Mouse (Mus musculus) adrenal gland, postnatal 14 days (tissue): Measurements from ENCODE around the gene Rptor. TPM values are rescaled to one million over a fixed set of nuclear protein-coding genes. Genes with fewer than 3 reads are reported as not detected.
A peak's percentile ranks its signal among the peaks of the same experiment; 100 is the strongest.

Experiments
- DNase-seq: peaks from one replicate; pipeline ENCODE4 v3.0.0; 2021; ENCODE audit warnings: mixed read lengths
- total RNA-seq: library from RNA; stranded (reverse); gene quantifications from 2 replicates; pipeline ENCODE4 v1.2.3, GENCODE M21; 2021

Rptor gene
- total RNA-seq, 1 experiment from 2014 or later = 47.9 TPM

DNA sequence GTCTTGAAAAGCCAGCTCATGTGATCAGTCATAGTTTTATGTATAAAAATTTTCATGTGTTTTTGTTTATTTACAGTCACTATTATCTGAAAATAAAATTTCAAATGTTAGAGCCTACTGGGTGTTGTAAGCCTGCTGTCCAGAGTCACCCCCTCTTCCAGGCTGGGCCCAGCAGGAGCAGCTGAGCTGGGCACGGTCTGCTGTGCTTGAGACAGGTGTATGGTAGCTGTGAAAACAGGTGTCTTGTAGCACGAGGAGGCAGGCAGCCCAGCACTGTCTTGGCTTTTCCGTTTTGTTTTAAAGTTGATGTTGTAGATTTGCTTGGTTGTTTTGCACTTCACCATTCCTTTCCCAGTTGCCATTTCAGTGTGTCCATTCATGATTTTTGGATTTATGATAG is 87.2 kb downstream of the Rptor start:
- no peak for DNase-seq

DNA sequence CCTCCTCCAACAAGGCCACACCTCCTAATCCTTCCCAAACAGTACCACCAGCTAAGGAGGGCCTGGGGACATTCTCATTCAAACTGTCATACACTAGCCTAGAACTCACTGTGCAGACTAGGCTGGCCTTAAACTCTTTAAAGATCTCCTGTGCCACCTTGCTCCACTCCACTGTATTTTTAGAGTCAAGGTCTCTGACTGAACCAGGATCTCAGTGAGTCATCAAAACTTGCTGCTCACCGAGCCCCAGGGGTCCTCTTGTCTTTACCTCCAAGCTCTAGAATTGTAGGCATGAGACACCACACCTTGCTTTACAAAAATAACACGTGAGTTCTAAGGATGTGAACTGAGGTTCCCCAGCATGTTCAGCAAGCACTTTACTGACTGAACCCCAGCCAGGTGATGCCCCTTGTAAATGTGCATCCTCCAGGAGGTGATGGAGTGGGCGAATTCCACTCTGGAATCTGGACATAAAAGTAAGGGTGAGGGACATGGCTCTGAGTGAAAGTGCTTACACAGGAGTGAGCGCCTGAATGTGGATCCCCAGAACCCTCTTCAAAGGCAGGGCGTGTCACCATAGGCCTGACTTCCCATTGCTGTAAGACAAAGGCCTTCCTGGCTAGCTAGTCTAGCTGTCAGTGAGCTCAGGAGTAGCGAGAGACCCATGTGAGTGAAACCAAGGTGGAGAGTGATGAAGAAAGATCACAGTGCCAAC is 89.6 kb downstream of the Rptor start:
- no peak for DNase-seq

GRCm38 (mm10) chr11:119692911-119693261 is 90.2 kb downstream of the Rptor start:
- DNase-seq = no peak

DNA sequence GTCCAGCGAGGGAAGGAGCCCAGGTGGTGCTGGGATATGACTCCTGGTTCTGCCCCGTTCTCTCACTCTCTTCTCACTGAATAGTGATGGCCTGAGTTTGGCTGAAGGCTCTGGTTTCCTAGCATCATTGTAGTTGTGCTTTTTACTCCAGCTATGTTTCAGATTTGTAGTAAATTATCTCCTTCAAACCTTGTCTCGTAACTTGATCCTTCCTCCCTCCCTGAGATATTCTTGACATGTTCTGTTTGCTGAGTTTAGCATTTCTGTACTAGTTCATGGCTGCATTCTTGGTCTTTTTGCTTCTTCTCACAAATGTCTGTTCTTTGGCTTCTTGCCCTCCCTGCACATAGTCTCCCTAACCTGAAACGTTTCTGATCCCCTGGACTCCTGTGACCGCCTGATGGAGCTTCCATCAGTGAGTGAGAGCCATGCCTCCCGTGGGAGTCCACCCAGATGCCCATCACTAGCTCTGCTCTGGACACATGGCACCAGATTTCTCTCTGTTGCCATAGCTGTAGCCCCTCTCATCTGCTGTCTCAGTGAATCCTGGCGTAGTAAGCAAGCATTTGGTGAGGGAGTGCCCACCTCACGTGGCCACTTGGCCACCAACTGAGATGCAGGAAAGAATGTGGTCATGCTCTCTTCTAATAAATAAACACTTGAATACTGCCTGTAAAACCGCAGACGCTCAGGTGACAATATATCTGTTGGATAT is 91.6 kb downstream of the Rptor start:
- no peak for DNase-seq

- no peak for DNase-seq
These were observed 93.7 kb downstream of the Rptor start for GRCm38 (mm10) chr11:119696401-119696800.

DNA sequence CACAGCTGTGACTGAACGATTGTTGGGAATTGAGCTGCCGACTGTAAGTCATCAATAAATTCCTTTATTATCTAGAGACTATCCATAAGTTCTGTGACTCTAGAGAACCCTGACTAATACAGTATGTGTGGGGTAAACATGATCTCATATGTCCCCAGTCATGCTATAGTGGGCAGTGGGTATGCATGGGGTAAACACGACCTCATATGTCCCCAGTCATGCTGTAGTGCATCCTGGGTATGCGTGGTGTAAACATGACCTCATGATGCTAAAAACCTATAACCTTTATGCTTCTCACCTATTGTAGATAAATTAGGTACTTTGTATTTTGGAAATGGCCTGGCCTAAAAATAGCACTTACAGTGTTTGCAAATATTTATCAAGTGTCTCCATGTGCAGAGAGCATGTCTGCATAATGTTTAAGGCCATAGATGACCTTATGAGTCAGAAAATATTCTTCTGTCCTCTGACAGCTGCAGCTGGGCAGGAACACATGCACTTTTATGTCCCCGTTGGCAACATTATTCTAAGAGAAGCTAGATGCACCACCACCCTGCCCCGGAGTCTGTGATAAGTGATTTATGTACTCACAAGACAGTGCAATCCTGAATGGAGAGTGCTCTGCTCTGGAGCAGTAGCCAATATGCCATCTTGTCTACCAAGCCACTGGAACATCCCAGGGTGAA is 102.8 kb downstream of the Rptor start:
- DNase-seq = no peak

- no peak for DNase-seq
These were observed 104.6 kb downstream of the Rptor start for GRCm38 (mm10) chr11:119707259-119707658.

DNA sequence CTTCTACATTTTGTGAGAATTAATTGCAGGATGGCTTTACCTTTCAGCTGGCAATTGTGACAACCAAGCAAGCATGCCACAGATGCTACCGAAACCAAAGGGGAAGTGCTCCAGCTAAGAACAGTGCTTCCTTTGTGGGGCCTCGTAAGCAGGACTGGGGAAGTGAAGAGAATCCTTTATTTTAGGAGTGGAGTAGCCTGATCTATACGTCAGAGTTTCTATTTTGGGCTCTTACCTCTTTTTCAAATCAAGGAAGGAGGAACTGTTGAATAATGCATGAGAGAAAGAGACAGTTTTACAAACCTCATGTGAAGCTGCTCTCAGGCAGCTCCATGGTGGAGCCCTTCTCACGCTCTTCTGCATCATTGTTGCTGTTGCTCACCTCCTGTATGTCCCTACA is 106.5 kb downstream of the Rptor start:
- no peak for DNase-seq

GRCm38 (mm10) chr11:119710338-119710737 is 107.6 kb downstream of the Rptor start:
- DNase-seq = no peak

DNA sequence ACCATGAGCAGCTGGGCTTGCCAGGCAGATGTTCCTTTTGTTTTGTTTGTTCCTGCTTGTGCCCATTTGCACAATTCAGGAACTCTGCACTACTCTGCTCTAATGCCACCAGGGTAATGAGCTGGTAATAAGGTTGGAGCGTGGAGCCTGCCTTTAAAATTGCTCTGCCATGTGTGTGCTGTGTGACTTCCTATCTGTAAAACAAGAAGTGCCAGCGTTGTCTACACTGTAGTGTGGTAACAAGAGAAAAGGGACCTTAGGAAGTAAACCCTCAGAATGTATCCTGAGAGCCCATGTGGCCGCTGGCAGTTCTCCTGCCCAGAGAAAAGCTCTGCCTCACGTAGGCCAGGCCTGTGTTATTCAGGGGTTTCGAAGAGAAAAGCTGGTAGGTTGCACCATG is 108.1 kb downstream of the Rptor start:
- DNase-seq = no peak

DNA sequence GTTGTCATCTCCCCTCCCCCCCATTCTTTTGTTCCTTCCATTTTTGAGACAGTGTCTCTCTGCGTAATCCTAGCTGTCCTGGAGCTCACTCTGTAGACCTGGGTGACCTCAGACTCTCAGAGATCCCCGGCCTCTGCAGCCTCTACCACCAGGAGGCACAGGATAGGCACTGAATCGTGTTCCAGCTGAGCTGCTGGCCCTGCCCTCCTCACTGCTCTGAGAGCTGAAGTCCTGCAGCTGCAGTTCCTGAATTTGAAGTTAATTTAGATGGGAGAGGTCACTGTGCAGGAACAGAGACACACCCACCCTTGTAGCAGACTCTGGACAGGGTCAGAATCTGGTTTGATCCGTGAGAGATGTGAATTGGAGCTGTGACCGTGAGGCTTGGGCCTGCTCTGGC is 112.7 kb downstream of the Rptor start:
- no peak for DNase-seq

- no peak for DNase-seq
These were observed 113.3 kb downstream of the Rptor start for GRCm38 (mm10) chr11:119715841-119716596.

GRCm38 (mm10) chr11:119718115-119718514 is 115.4 kb downstream of the Rptor start:
- no peak for DNase-seq

GRCm38 (mm10) chr11:119720101-119721048 is 117.7 kb downstream of the Rptor start:
- peak; percentile 22 for DNase-seq

DNA sequence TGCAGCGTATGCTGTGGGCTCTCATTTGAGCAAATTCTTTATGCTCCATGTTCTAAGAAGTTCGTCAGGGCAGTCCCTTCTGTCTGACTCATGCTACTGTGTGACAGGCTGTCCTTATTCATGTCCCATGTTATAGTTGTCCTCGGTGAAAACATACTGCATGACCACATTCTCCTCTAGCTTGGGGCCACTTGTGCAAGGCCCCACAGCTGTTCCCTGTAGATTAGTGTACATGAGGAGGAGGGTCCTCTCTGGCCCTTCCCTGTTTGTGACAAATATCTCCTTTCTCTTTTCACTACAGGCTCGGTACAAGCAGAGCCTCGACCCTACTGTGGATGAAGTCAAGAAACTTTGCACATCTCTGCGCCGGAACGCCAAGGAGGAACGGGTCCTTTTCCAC is 122.0 kb downstream of the Rptor start:
- DNase-seq = no peak

DNA sequence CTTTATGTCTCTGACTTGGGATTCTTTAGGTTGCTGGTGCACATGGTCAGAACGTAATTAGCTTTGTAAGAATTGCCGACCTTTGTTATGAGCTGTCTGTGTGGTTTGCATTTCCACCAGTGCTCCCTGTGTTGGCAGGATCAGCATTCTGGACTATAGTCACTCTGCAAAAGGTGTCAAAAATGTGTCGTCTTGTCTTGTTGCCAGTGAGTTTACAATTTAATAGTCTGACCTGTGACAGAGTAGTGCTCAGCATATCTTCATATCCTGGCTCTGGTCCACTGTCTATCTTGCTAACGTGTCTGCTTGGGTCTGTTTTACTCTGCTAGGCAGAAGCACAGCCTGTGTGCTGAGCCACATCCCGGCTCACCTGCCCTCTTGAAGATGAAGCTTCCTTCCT is 128.7 kb downstream of the Rptor start:
- DNase-seq = no peak

- no peak for DNase-seq
These were observed 129.7 kb downstream of the Rptor start for GRCm38 (mm10) chr11:119732362-119732761.

- no peak for DNase-seq
These were observed 130.4 kb downstream of the Rptor start for GRCm38 (mm10) chr11:119732961-119733656.

DNA sequence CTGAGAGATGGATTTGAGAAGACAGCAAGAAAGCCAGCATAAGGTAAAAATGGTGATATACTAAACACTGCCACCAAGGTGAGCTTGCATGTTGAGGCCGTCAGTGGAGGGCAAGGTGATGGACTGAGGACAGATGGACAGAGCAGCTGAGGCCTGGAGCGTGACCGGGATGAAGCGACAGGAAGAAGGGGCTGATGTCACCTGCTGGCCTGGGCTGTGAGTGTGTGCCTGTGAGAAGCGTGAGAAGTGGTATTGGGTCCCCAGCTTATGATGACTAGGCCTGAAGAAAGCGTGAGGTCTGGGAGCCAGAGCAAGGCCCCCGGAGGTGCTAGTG is 130.9 kb downstream of the Rptor start:
- DNase-seq = no peak

- DNase-seq = no peak
These were observed 132.4 kb downstream of the Rptor start for GRCm38 (mm10) chr11:119735152-119735551.
